Mouse (Mus musculus) liver, postnatal 0 days (tissue): ENCODE results near the gene Zrsr2. TPM values are rescaled to one million over a fixed set of nuclear protein-coding genes. Genes with fewer than 3 reads are reported as not detected.

Experiments used
- ATAC-seq: fragments of 200-750 bp; cut with Nextera tagmentation; 2 replicates; pipeline ENCODE4 v1.8.0; 2017; ENCODE audit warnings: mild to moderate bottlenecking, moderate library complexity
- DNase-seq: peaks from one replicate; pipeline ENCODE4 v3.0.0-alpha.2; 2016
- H3K27ac ChIP-seq: fragments of 300-500 bp; sonication (generic); 2 replicates; pipeline ENCODE4 v1.5.1; 2014; ENCODE audit warnings: antibody characterized with exemption, moderate library complexity, mild to moderate bottlenecking, low read depth
- H3K27me3 ChIP-seq: fragments of 300-500 bp; sonication (generic); 2 replicates; pipeline ENCODE4 v1.6.1; 2014; ENCODE audit warnings: low read length, control low read depth, mixed read lengths; ENCODE audit not compliant: insufficient read depth
- H3K36me3 ChIP-seq: fragments of 300-500 bp; sonication (generic); replicated peaks from 2 replicates; pipeline ENCODE4 v1.6.1; 2014; ENCODE audit warnings: mild to moderate bottlenecking, control low read depth, low read length, moderate library complexity, mixed read lengths; ENCODE audit not compliant: insufficient read depth
- H3K4me1 ChIP-seq: fragments of 300-500 bp; sonication (generic); 2 replicates; pipeline ENCODE4 v1.6.1; 2014; ENCODE audit warnings: antibody characterized with exemption, mild to moderate bottlenecking, control low read depth; ENCODE audit not compliant: insufficient read depth
- H3K4me2 ChIP-seq: fragments of 300-500 bp; sonication (generic); 2 replicates; pipeline ENCODE4 v1.6.1; 2014; ENCODE audit warnings: low read depth, mild to moderate bottlenecking, low read length, moderate library complexity, mixed read lengths
- H3K4me3 ChIP-seq: fragments of 300-500 bp; sonication (generic); 2 replicates; pipeline ENCODE4 v1.5.1; 2014; ENCODE audit warnings: low read depth, low read length
- H3K9ac ChIP-seq: fragments of 300-500 bp; sonication (generic); replicated peaks from 2 replicates; pipeline ENCODE4 v1.6.1; 2014; ENCODE audit warnings: mild to moderate bottlenecking, moderate library complexity
- H3K9me3 ChIP-seq: fragments of 300-500 bp; sonication (generic); 2 replicates; pipeline ENCODE4 v1.6.1; 2016; ENCODE audit warnings: mild to moderate bottlenecking, control low read depth, low read length, mixed read lengths
- CTCF ChIP-seq: sonication (generic); IDR thresholded peaks from 2 replicates; pipeline ENCODE4 v1.5.1; 2016; ENCODE audit warnings: antibody characterized with exemption, low read depth
- EP300 ChIP-seq: IDR thresholded peaks from 2 replicates; pipeline ENCODE4 v1.6.1; 2016; ENCODE audit warnings: antibody characterized with exemption, low read depth, mild to moderate bottlenecking
- WGBS: fragments of 180-500 bp; shearing (Covaris S2); extraction: QIAGEN DNeasy Blood & Tissue Kit; methylation state at CpG from one replicate; pipeline ENCODE4 v1.1.7; 2014; ENCODE audit not compliant: insufficient replicate concordance; 5-methylcytosine and 5-hydroxymethylcytosine counted together
- polyA plus RNA-seq: library from polyadenylated mRNA; unstranded; fragments of >200 nt; fragmentation: Nextera tagmentation; extraction: Ambion mirVana; gene quantifications from 2 replicates; pipeline ENCODE4 v1.2.1, GENCODE M21; 2015

Zrsr2 gene
- polyA plus RNA-seq, 1 experiment from 2014 or later = 19.3 TPM

- WGBS = 77% methylated on average over 2 of the region's 2 CpGs
- no peaks in the 10 kb centered on the region for H3K36me3 ChIP-seq
- ATAC-seq (no peak), DNase-seq (no peak)
- H3K27ac ChIP-seq = no peak overlapping the region
- no peak overlapping the region for H3K4me2 ChIP-seq
- H3K9ac ChIP-seq = no peak overlapping the region
- H3K4me3 ChIP-seq = no peak overlapping the region
- TF ChIP-seq CTCF = no peak
- TF ChIP-seq EP300 = no peak
- peaks cover 12% of the 10 kb centered on the region; the same call in 1 of the 2 replicates for H3K27me3 ChIP-seq
- H3K4me1 ChIP-seq = no peaks in the 10 kb centered on the region
- no peaks in the 10 kb centered on the region for H3K9me3 ChIP-seq
Observed at GRCm38 (mm10) chrX:163906861-163907260, 51.6 kb downstream of the Zrsr2 start.

GRCm38 (mm10) chrX:163899431-163900020 is 58.9 kb downstream of the Zrsr2 start:
- no peak for TF ChIP-seq EP300
- no peak for TF ChIP-seq CTCF
- Histone ChIP-seq H3K4me2 (no peak overlapping the region), H3K27me3 (no peaks in the 10 kb centered on the region; the same call in 1 of the 2 replicates), H3K9me3 (no peaks in the 10 kb centered on the region), H3K36me3 (no peaks in the 10 kb centered on the region), H3K9ac (no peak overlapping the region), H3K4me1 (no peaks in the 10 kb centered on the region), H3K27ac (no peak overlapping the region), H3K4me3 (no peak overlapping the region)
- DNase-seq (no peak), ATAC-seq (no peak)
- 50% methylated on average over 5 of the region's 5 CpGs for WGBS

- WGBS = 28% methylated on average over 1 of the region's 1 CpGs
Observed at GRCm38 (mm10) chrX:163897354-163897753, 61.1 kb downstream of the Zrsr2 start.

GRCm38 (mm10) chrX:163885539-163885981 is 72.9 kb downstream of the Zrsr2 start:
- DNase-seq (no peak), ATAC-seq (no peak)
- TF ChIP-seq EP300 = no peak
- TF ChIP-seq CTCF = no peak
- no peak overlapping the region for H3K27ac ChIP-seq
- 84% methylated on average over 4 of the region's 4 CpGs for WGBS
- no peak overlapping the region for H3K4me3 ChIP-seq
- no peaks in the 10 kb centered on the region for H3K36me3 ChIP-seq
- H3K27me3 ChIP-seq = no peaks in the 10 kb centered on the region
- H3K4me2 ChIP-seq = no peak overlapping the region
- no peak overlapping the region for H3K9ac ChIP-seq
- H3K4me1 ChIP-seq = no peaks in the 10 kb centered on the region
- H3K9me3 ChIP-seq = no peaks in the 10 kb centered on the region

More at GRCm38 (mm10) chrX:163897354-163897753, 61.1 kb downstream of the Zrsr2 start:
- ATAC-seq = no peak
- no peak for TF ChIP-seq EP300
- Histone ChIP-seq H3K36me3 (no peaks in the 10 kb centered on the region), H3K27ac (no peak overlapping the region), H3K4me1 (no peaks in the 10 kb centered on the region), H3K4me2 (no peak overlapping the region), H3K4me3 (no peak overlapping the region), H3K9ac (no peak overlapping the region), H3K9me3 (no peaks in the 10 kb centered on the region), H3K27me3 (no peaks in the 10 kb centered on the region)
- no peak for DNase-seq

Other genes starting within 250 kb of the Zrsr2 start
- not detected in 2 replicates for gene Rnf138rt1, start 197.3 kb downstream of the Zrsr2 start, polyA plus RNA-seq
- gene Ap1s2, start 49.6 kb downstream of the Zrsr2 start, polyA plus RNA-seq = 3.9 and 4.9 TPM in 2 replicates
- gene Car5b, start 69.3 kb upstream of the Zrsr2 start, polyA plus RNA-seq = 0.11 and 0.19 TPM in 2 replicates
- 6.8 and 7.9 TPM in 2 replicates for gene Siah1b, start 117.8 kb upstream of the Zrsr2 start, polyA plus RNA-seq
- gene Cltrn, start 130.2 kb upstream of the Zrsr2 start, polyA plus RNA-seq = 5.3 and 6.2 TPM in 2 replicates
- 0.20 and 0.23 TPM in 2 replicates for gene Ace2, start 180.7 kb upstream of the Zrsr2 start, polyA plus RNA-seq